15 mouse cellular contexts compared by ENCODE assay signal in genomic region chr17:66278037-66278436, GRCm38 (mm10).
DNase-seq lines count a peak whose midpoint lies in the region; ATAC-seq and TF ChIP-seq lines count a peak whose summit lies in the region.
"Had no signal": no experiment of that assay in that cellular context is flagged by ENCODE, and none has a peak within 500 bp of the region (broad histone marks: within the 10 kb centered on the region; RNA-seq: fewer than 3 reads in every experiment).

No protein-coding gene starts in this region.

- no peaks in the 10 kb centered on the region for H3K27me3 ChIP-seq in embryonic facial prominence, embryonic 14.5 days (replicated peaks; ENCODE audit: control insufficient read depth, insufficient read depth, low read length)
- no peaks in the 10 kb centered on the region for H3K27me3 ChIP-seq in hindbrain, embryonic 15.5 days
- no peaks in the 10 kb centered on the region for H3K27me3 ChIP-seq in neural tube, embryonic 13.5 days
- no peaks in the 10 kb centered on the region for H3K27me3 ChIP-seq in liver, postnatal 0 days (ENCODE audit: insufficient read depth, low read length)

- H3K36me3 ChIP-seq in embryonic facial prominence, embryonic 14.5 days (ENCODE audit: control insufficient read depth, insufficient read depth, low read length), result no peaks in the 10 kb centered on the region
- no peaks in the 10 kb centered on the region for H3K36me3 ChIP-seq in hindbrain, embryonic 15.5 days
- no peaks in the 10 kb centered on the region for H3K36me3 ChIP-seq in neural tube, embryonic 13.5 days
- H3K36me3 ChIP-seq in liver, postnatal 0 days (replicated peaks; ENCODE audit: insufficient read depth, low read length), result no peaks in the 10 kb centered on the region
- H3K36me3 ChIP-seq: G1E had no signal

- H3K27ac ChIP-seq in embryonic facial prominence, embryonic 14.5 days (replicated peaks; ENCODE audit: low read depth, low read length), result no peak overlapping the region
- peak overlapping the region; percentile 59; the same call in 1 of the 2 replicates for H3K27ac ChIP-seq in hindbrain, embryonic 15.5 days (replicated peaks)
- peak overlapping the region; percentile 70 for H3K27ac ChIP-seq in neural tube, embryonic 13.5 days (replicated peaks)
- no peak overlapping the region for H3K27ac ChIP-seq in liver, postnatal 0 days (ENCODE audit: low read depth)

- H3K4me2 ChIP-seq in embryonic facial prominence, embryonic 14.5 days (ENCODE audit: low read depth, low read length), result no peak overlapping the region
- no peak overlapping the region for H3K4me2 ChIP-seq in hindbrain, embryonic 15.5 days
- H3K4me2 ChIP-seq in neural tube, embryonic 13.5 days, result no peak overlapping the region
- no peak overlapping the region for H3K4me2 ChIP-seq in liver, postnatal 0 days (ENCODE audit: low read depth, low read length)
- H3K4me2 ChIP-seq: liver, embryonic 11.5 days had no signal

- no peaks in the 10 kb centered on the region for H3K9me3 ChIP-seq in embryonic facial prominence, embryonic 14.5 days (ENCODE audit: control insufficient read depth, low read length)
- no peaks in the 10 kb centered on the region for H3K9me3 ChIP-seq in hindbrain, embryonic 15.5 days
- H3K9me3 ChIP-seq in neural tube, embryonic 13.5 days, result no peaks in the 10 kb centered on the region
- H3K9me3 ChIP-seq in liver, postnatal 0 days (ENCODE audit: low read length), result no peaks in the 10 kb centered on the region

- 76% methylated on average over 5 of the region's 5 CpGs for WGBS in embryonic facial prominence, embryonic 14.5 days
- WGBS in hindbrain, embryonic 15.5 days, result 31% methylated on average over 5 of the region's 5 CpGs
- 46% methylated on average over 5 of the region's 5 CpGs for WGBS in neural tube, embryonic 13.5 days
- 83% methylated on average over 5 of the region's 5 CpGs for WGBS in liver, postnatal 0 days (ENCODE audit: insufficient replicate concordance)

- peak; percentile 18 for DNase-seq in embryo, embryonic 11 days
- no peak for DNase-seq in embryo, embryonic 10.5 days (ENCODE audit: low spot score)
- peak; percentile 36 for DNase-seq in embryonic facial prominence, embryonic 14.5 days (ENCODE audit: low spot score)
- no peak for DNase-seq in left cerebral cortex, adult 18-20 months (ENCODE audit: low spot score in 2 of 2)
- no peak for DNase-seq in liver, postnatal 0 days
- no peak for DNase-seq in right cerebral cortex, postnatal 25 days
- DNase-seq: B cell, adult 2 months; cerebellum, adult 9-10 months; heart, postnatal 14 days; kidney, adult 11 months; lung, postnatal 10 days had no signal

- peaks cover 7% of the 10 kb centered on the region; the same call in 1 of the 2 replicates for H3K4me1 ChIP-seq in embryonic facial prominence, embryonic 14.5 days (ENCODE audit: control insufficient read depth, insufficient read depth, low read length)
- peaks cover 17% of the 10 kb centered on the region for H3K4me1 ChIP-seq in hindbrain, embryonic 15.5 days (replicated peaks)
- peaks cover 22% of the 10 kb centered on the region for H3K4me1 ChIP-seq in neural tube, embryonic 13.5 days (replicated peaks)
- no peaks in the 10 kb centered on the region for H3K4me1 ChIP-seq in liver, postnatal 0 days (ENCODE audit: insufficient read depth)

- TF ChIP-seq EP300 in liver, postnatal 0 days (IDR thresholded peaks at IDR 0.05; ENCODE audit: low read depth), result no peak

- no peak for ATAC-seq in embryonic facial prominence, embryonic 14.5 days (ENCODE audit: low read depth)
- ATAC-seq in hindbrain, embryonic 15.5 days (ENCODE audit: low FRiP score, low read depth), result peak; percentile 64
- ATAC-seq in neural tube, embryonic 13.5 days (ENCODE audit: low read depth), result peak; percentile 40
- no peak for ATAC-seq in liver, postnatal 0 days

- no peak overlapping the region for H3K9ac ChIP-seq in embryonic facial prominence, embryonic 14.5 days (ENCODE audit: low read depth, low read length)
- H3K9ac ChIP-seq in hindbrain, embryonic 15.5 days, result no peak overlapping the region
- H3K9ac ChIP-seq in neural tube, embryonic 13.5 days, result no peak overlapping the region
- H3K9ac ChIP-seq in liver, postnatal 0 days (replicated peaks), result no peak overlapping the region

- no peak overlapping the region for H3K4me3 ChIP-seq in embryonic facial prominence, embryonic 14.5 days (ENCODE audit: low read depth, low read length)
- H3K4me3 ChIP-seq in hindbrain, embryonic 15.5 days, result no peak overlapping the region
- no peak overlapping the region for H3K4me3 ChIP-seq in neural tube, embryonic 13.5 days
- no peak overlapping the region for H3K4me3 ChIP-seq in liver, postnatal 0 days (ENCODE audit: low read depth, low read length)

- no peak for TF ChIP-seq CTCF in liver, postnatal 0 days (IDR thresholded peaks at IDR 0.05; ENCODE audit: low read depth)

Comparison
In these comparisons a context has a peak if more than half of its experiments do, and no peak if none do; other contexts are left out.
1. DNase-seq: peak in embryo, embryonic 11 days (single experiment) and embryonic facial prominence, embryonic 14.5 days (single experiment); none in embryo, embryonic 10.5 days (single experiment), left cerebral cortex, adult 18-20 months (0 of 2), liver, postnatal 0 days (single experiment) and right cerebral cortex, postnatal 25 days (single experiment).
2. ATAC-seq: peak in hindbrain, embryonic 15.5 days (single experiment) and neural tube, embryonic 13.5 days (single experiment); none in embryonic facial prominence, embryonic 14.5 days (single experiment) and liver, postnatal 0 days (single experiment).
3. H3K27ac ChIP-seq: peak in hindbrain, embryonic 15.5 days (single experiment) and neural tube, embryonic 13.5 days (single experiment); none in embryonic facial prominence, embryonic 14.5 days (single experiment) and liver, postnatal 0 days (single experiment).